13 mouse cellular contexts compared by ENCODE assay signal in the genomic region with DNA sequence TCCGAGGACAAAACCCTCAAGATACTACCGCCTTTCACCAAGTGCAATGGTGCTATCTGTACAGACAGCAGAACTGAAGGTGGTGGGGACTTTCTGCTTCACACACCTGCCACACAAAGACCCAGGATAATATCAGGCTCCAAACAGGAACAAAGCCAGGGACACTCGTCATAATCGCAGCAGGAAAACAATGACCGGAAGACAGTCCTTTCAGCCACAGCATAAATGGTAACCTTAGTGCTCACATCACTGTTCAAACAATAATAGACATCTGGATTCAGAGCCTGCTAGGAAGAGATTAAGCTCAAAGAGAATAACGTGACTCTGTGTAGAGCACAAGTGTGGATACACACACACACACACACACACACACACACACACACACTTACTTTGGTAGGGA.
DNase-seq lines count a peak whose midpoint lies in the region; ATAC-seq and TF ChIP-seq lines count a peak whose summit lies in the region.
"Had no signal": no experiment of that assay in that cellular context is flagged by ENCODE, and none has a peak within 500 bp of the region (broad histone marks: within the 10 kb centered on the region; RNA-seq: fewer than 3 reads in every experiment).

No protein-coding gene starts in this region.

- ATAC-seq in midbrain, embryonic 15.5 days (replicated peaks): no peak
- no peak for ATAC-seq in midbrain, postnatal 0 days (ENCODE audit: low FRiP score)
- no peak for ATAC-seq in liver, embryonic 12.5 days
- no peak for ATAC-seq in stomach, postnatal 0 days (ENCODE audit: low FRiP score, low TSS enrichment)
- no peak for ATAC-seq in intestine, postnatal 0 days
- ATAC-seq: intestine, embryonic 16.5 days; Patski had no signal

- no peaks in the 10 kb centered on the region for H3K36me3 ChIP-seq in midbrain, embryonic 15.5 days (replicated peaks)
- H3K36me3 ChIP-seq in midbrain, postnatal 0 days (ENCODE audit: insufficient read depth, low read length): no peaks in the 10 kb centered on the region
- H3K36me3 ChIP-seq in liver, embryonic 12.5 days: no peaks in the 10 kb centered on the region
- no peaks in the 10 kb centered on the region for H3K36me3 ChIP-seq in stomach, postnatal 0 days (ENCODE audit: control insufficient read depth, insufficient read depth, low read length)
- H3K36me3 ChIP-seq in intestine, postnatal 0 days (ENCODE audit: control insufficient read depth, insufficient read depth): no peaks in the 10 kb centered on the region
- H3K36me3 ChIP-seq: embryonic facial prominence, embryonic 15.5 days; midbrain, embryonic 12.5 days had no signal

- no peak for TF ChIP-seq CTCF in midbrain, postnatal 0 days (IDR thresholded peaks at IDR 0.05)
- no peak for TF ChIP-seq CTCF in stomach, postnatal 0 days (IDR thresholded peaks at IDR 0.05; ENCODE audit: low read depth)
- TF ChIP-seq CTCF in intestine, postnatal 0 days (IDR thresholded peaks at IDR 0.05; ENCODE audit: low read depth): no peak

- 53% methylated on average over 6 of the region's 6 CpGs for WGBS in midbrain, embryonic 15.5 days
- 54% methylated on average over 6 of the region's 6 CpGs for WGBS in midbrain, postnatal 0 days
- 24% methylated on average over 6 of the region's 6 CpGs for WGBS in liver, embryonic 12.5 days (ENCODE audit: insufficient replicate concordance)
- WGBS in stomach, postnatal 0 days: 55% methylated on average over 6 of the region's 6 CpGs
- 61% methylated on average over 6 of the region's 6 CpGs for WGBS in intestine, postnatal 0 days

- DNase-seq in adrenal gland, postnatal 10 days: peak; percentile 31
- no peak for DNase-seq in adrenal gland, adult 2 months
- no peak for DNase-seq in midbrain, postnatal 0 days (ENCODE audit: low spot score)
- DNase-seq in stomach, postnatal 0 days (ENCODE audit: low spot score): no peak
- no peak for DNase-seq in left cerebral cortex, adult 8-10 months (ENCODE audit: low spot score in 2 of 2)
- DNase-seq: right cerebral cortex, postnatal 4 days had no signal

- H3K27ac ChIP-seq in midbrain, embryonic 15.5 days: peak overlapping the region; percentile 36; the same call in 1 of the 2 replicates
- no peak overlapping the region for H3K27ac ChIP-seq in midbrain, postnatal 0 days (ENCODE audit: low read depth, low read length)
- H3K27ac ChIP-seq in liver, embryonic 12.5 days: peak overlapping the region; percentile 92
- H3K27ac ChIP-seq in stomach, postnatal 0 days (replicated peaks): 0 out of 2 replicates have a peak overlapping the region, but pooled peaks have one; percentile 24
- H3K27ac ChIP-seq in intestine, postnatal 0 days (ENCODE audit: low read depth, low read length): no peak overlapping the region; the same call in 1 of the 2 replicates

- no peaks in the 10 kb centered on the region for H3K9me3 ChIP-seq in midbrain, embryonic 15.5 days
- H3K9me3 ChIP-seq in midbrain, postnatal 0 days (ENCODE audit: low read length): no peaks in the 10 kb centered on the region
- H3K9me3 ChIP-seq in liver, embryonic 12.5 days (replicated peaks): no peaks in the 10 kb centered on the region
- no peaks in the 10 kb centered on the region for H3K9me3 ChIP-seq in stomach, postnatal 0 days (ENCODE audit: control insufficient read depth, low read length)
- H3K9me3 ChIP-seq in intestine, postnatal 0 days (ENCODE audit: control insufficient read depth): no peaks in the 10 kb centered on the region
- H3K9me3 ChIP-seq: embryonic facial prominence, embryonic 15.5 days; midbrain, embryonic 12.5 days had no signal

- TF ChIP-seq EP300 in stomach, postnatal 0 days (optimal IDR thresholded peaks at IDR 0.05): no peak

- H3K9ac ChIP-seq in midbrain, embryonic 15.5 days: no peak overlapping the region
- H3K9ac ChIP-seq in midbrain, postnatal 0 days (replicated peaks; ENCODE audit: low read length, poor library complexity, severe bottlenecking): no peak overlapping the region
- no peak overlapping the region for H3K9ac ChIP-seq in liver, embryonic 12.5 days
- no peak overlapping the region for H3K9ac ChIP-seq in stomach, postnatal 0 days (ENCODE audit: low read length)
- no peak overlapping the region for H3K9ac ChIP-seq in intestine, postnatal 0 days (ENCODE audit: low read depth, low read length)
- H3K9ac ChIP-seq: embryonic facial prominence, embryonic 15.5 days; midbrain, embryonic 12.5 days had no signal

- no peaks in the 10 kb centered on the region for H3K27me3 ChIP-seq in midbrain, embryonic 15.5 days (replicated peaks)
- H3K27me3 ChIP-seq in midbrain, postnatal 0 days (ENCODE audit: insufficient read depth, low read length): no peaks in the 10 kb centered on the region
- 0 out of 2 replicates have a peak, but pooled peaks cover 6% of the 10 kb centered on the region for H3K27me3 ChIP-seq in liver, embryonic 12.5 days (replicated peaks)
- H3K27me3 ChIP-seq in stomach, postnatal 0 days (ENCODE audit: control insufficient read depth, insufficient read depth, low read length): no peaks in the 10 kb centered on the region
- no peaks in the 10 kb centered on the region for H3K27me3 ChIP-seq in intestine, postnatal 0 days (replicated peaks; ENCODE audit: control insufficient read depth, insufficient read depth, low read length)
- H3K27me3 ChIP-seq: embryonic facial prominence, embryonic 15.5 days; midbrain, embryonic 12.5 days; Patski had no signal

- H3K4me3 ChIP-seq in midbrain, embryonic 15.5 days: no peak overlapping the region
- no peak overlapping the region for H3K4me3 ChIP-seq in midbrain, postnatal 0 days (ENCODE audit: low read depth, low read length)
- no peak overlapping the region for H3K4me3 ChIP-seq in liver, embryonic 12.5 days
- H3K4me3 ChIP-seq in stomach, postnatal 0 days (ENCODE audit: low read depth, low read length): no peak overlapping the region
- H3K4me3 ChIP-seq in intestine, postnatal 0 days (ENCODE audit: low read depth, low read length): no peak overlapping the region
- H3K4me3 ChIP-seq: embryonic facial prominence, embryonic 15.5 days; midbrain, embryonic 12.5 days had no signal

- no peak overlapping the region for H3K4me2 ChIP-seq in midbrain, embryonic 15.5 days
- no peak overlapping the region for H3K4me2 ChIP-seq in midbrain, postnatal 0 days (ENCODE audit: low read depth, low read length, poor library complexity, severe bottlenecking)
- peak overlapping the region; percentile 71 for H3K4me2 ChIP-seq in liver, embryonic 12.5 days
- H3K4me2 ChIP-seq in stomach, postnatal 0 days (replicated peaks; ENCODE audit: low read depth): no peak overlapping the region
- H3K4me2 ChIP-seq in intestine, postnatal 0 days (replicated peaks; ENCODE audit: low read depth): no peak overlapping the region
- H3K4me2 ChIP-seq: embryonic facial prominence, embryonic 15.5 days; midbrain, embryonic 12.5 days had no signal

- H3K4me1 ChIP-seq in midbrain, embryonic 15.5 days: peaks cover 41% of the 10 kb centered on the region
- H3K4me1 ChIP-seq in midbrain, postnatal 0 days (ENCODE audit: insufficient read depth, low read length): peaks cover 10% of the 10 kb centered on the region; the same call in 1 of the 2 replicates
- H3K4me1 ChIP-seq in liver, embryonic 12.5 days: peaks cover 73% of the 10 kb centered on the region
- H3K4me1 ChIP-seq in stomach, postnatal 0 days (replicated peaks; ENCODE audit: control insufficient read depth, insufficient read depth): peaks cover 3% of the 10 kb centered on the region; the same call in 1 of the 2 replicates
- peaks cover 8% of the 10 kb centered on the region for H3K4me1 ChIP-seq in intestine, postnatal 0 days (replicated peaks; ENCODE audit: control insufficient read depth, insufficient read depth, low read length)

Comparison
In these comparisons a context has a peak if more than half of its experiments do, and no peak if none do; other contexts are left out.
1. H3K27ac ChIP-seq: peak in midbrain, embryonic 15.5 days (single experiment), liver, embryonic 12.5 days (single experiment) and stomach, postnatal 0 days (single experiment); none in midbrain, postnatal 0 days (single experiment) and intestine, postnatal 0 days (single experiment).